Mouse (Mus musculus) megakaryocyte-erythroid progenitor cell, adult 5-6 weeks (primary cell): ENCODE measurements around the gene Son. TPM values are rescaled to one million over a fixed set of nuclear protein-coding genes. Genes with fewer than 3 reads are reported as not detected.

Experiments used
- ATAC-seq: replicated peaks from 2 replicates; pipeline ENCODE4 v1.8.0; 2016; ENCODE audit warnings: mild to moderate bottlenecking, inconsistent platforms; ENCODE audit not compliant: severe bottlenecking, poor library complexity, low FRiP score, low TSS enrichment
- total RNA-seq, 2 experiments: library from RNA; stranded (forward) in 1 of 2; stranded (reverse) in 1 of 2; fragments of 200-1000, 215-1000 nt in 1 of 2; fragments of >200 nt in 1 of 2; fragmentation: Nextera tagmentation in 1 of 2; gene quantifications; 2 replicates each; pipeline ENCODE4 v1.2.3; 2014 to 2017

The Son gene
- total RNA-seq, 2 experiments from 2014 or later: 196 to 233 TPM

GRCm38 (mm10) chr16:91728123-91729065 is 81.1 kb downstream of the Son start, which contains the start of gene Cryzl1:
TSS of gene Cryzl1 (minus strand) at chr16:91728975.
- peak; percentile 93 for ATAC-seq

Other genes starting within 250 kb of the Son start
- 17.3 and 20.6 TPM in 2 replicates for gene Il10rb, start 241.3 kb upstream of the Son start, total RNA-seq (2014; fragmentation: Nextera tagmentation)
- 23.1 and 29.0 TPM in 2 replicates for gene Il10rb, start 241.3 kb upstream of the Son start, total RNA-seq (2017)
- 16.3 and 19.6 TPM in 2 replicates for gene Ifnar1, start 162.3 kb upstream of the Son start, total RNA-seq (2014; fragmentation: Nextera tagmentation)
- 22.2 and 22.7 TPM in 2 replicates for gene Ifnar1, start 162.3 kb upstream of the Son start, total RNA-seq (2017)
- 7.2 and 8.7 TPM in 2 replicates for gene Ifngr2, start 100.4 kb upstream of the Son start, total RNA-seq (2014; fragmentation: Nextera tagmentation)
- gene Ifngr2, start 100.4 kb upstream of the Son start, total RNA-seq (2017): 5.4 and 6.7 TPM in 2 replicates
- 2.1 and 5.1 TPM in 2 replicates for gene Tmem50b, start 49.7 kb upstream of the Son start, total RNA-seq (2014; fragmentation: Nextera tagmentation)
- 0.38 and 2.9 TPM in 2 replicates for gene Tmem50b, start 49.7 kb upstream of the Son start, total RNA-seq (2017)
- 2.2 and 2.5 TPM in 2 replicates for gene Dnajc28, start 28.5 kb upstream of the Son start, total RNA-seq (2014; fragmentation: Nextera tagmentation)
- 3.9 and 5.0 TPM in 2 replicates for gene Dnajc28, start 28.5 kb upstream of the Son start, total RNA-seq (2017)
- gene Gart, start 554 bp upstream of the Son start, total RNA-seq (2014; fragmentation: Nextera tagmentation): 238 and 326 TPM in 2 replicates
- gene Gart, start 554 bp upstream of the Son start, total RNA-seq (2017): 560 and 702 TPM in 2 replicates
- gene Donson, start 41.3 kb downstream of the Son start, total RNA-seq (2014; fragmentation: Nextera tagmentation): 20.7 and 28.4 TPM in 2 replicates
- gene Donson, start 41.3 kb downstream of the Son start, total RNA-seq (2017): 44.6 and 49.3 TPM in 2 replicates
- 33.7 and 72.0 TPM in 2 replicates for gene Cryzl1, start 81.5 kb downstream of the Son start, total RNA-seq (2014; fragmentation: Nextera tagmentation)
- 33.2 and 69.5 TPM in 2 replicates for gene Cryzl1, start 81.5 kb downstream of the Son start, total RNA-seq (2017)
- gene Itsn1, start 81.8 kb downstream of the Son start, total RNA-seq (2014; fragmentation: Nextera tagmentation): 24.0 and 27.8 TPM in 2 replicates
- 6.8 and 28.4 TPM in 2 replicates for gene Itsn1, start 81.8 kb downstream of the Son start, total RNA-seq (2017)